15 mouse cellular contexts compared by ENCODE assay signal in the genomic region with DNA sequence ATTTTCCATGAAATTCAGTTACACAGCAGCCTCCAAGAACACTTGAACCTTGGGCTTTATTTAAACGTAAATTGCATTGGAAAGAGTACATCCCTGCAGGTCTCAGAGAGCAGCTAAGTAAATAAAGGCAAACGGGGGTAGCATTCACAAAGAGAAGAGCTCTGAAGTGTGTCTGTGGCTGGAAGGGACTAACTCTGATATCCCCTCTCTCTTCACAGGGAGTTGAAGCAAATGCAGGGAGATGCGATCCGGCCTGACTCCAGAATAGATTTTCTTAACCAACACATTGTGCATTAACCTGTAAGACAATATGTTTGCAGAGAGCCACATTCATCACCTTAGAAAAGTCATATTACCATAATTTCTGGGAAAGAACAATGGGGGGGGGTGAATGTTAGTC.
"Had no signal": no experiment of that assay in that cellular context is flagged by ENCODE, and none has a peak within 500 bp of the region (broad histone marks: within the 10 kb centered on the region; RNA-seq: fewer than 3 reads in every experiment).

No protein-coding gene starts in this region.

- H3K27ac ChIP-seq: liver, embryonic 13.5 days; lung, embryonic 15.5 days; macrophage; stomach, embryonic 15.5 days had no signal

- H3K36me3 ChIP-seq: liver, embryonic 13.5 days; lung, embryonic 15.5 days; midbrain, embryonic 12.5 days; stomach, embryonic 15.5 days had no signal

- ATAC-seq: liver, postnatal 0 days; midbrain, embryonic 16.5 days had no signal

- H3K4me3 ChIP-seq: liver, embryonic 13.5 days; lung, embryonic 15.5 days; megakaryocyte, embryonic 14.5 days; midbrain, embryonic 12.5 days; stomach, embryonic 15.5 days had no signal

- H3K9ac ChIP-seq: liver, embryonic 13.5 days; liver, postnatal 0 days; lung, embryonic 15.5 days; midbrain, embryonic 12.5 days; stomach, embryonic 15.5 days had no signal

- DNase-seq: kidney, adult 11 months; kidney, postnatal 25 days; liver; liver, embryonic 13.5 days; liver, postnatal 0 days; lung, postnatal 14 days; right cerebral cortex, postnatal 14 days; thymus, adult 2 months; thymus, postnatal 25 days had no signal

- H3K4me2 ChIP-seq: liver, embryonic 13.5 days; lung, embryonic 15.5 days; midbrain, embryonic 12.5 days; stomach, embryonic 15.5 days had no signal

- H3K4me1 ChIP-seq: liver, embryonic 13.5 days; lung, embryonic 15.5 days; megakaryocyte, embryonic 14.5 days; midbrain, embryonic 12.5 days; stomach, embryonic 15.5 days had no signal

- H3K27me3 ChIP-seq: liver, embryonic 13.5 days; lung, embryonic 15.5 days; megakaryocyte, embryonic 14.5 days; midbrain, embryonic 12.5 days; stomach, embryonic 15.5 days had no signal

- H3K9me3 ChIP-seq: liver, embryonic 13.5 days; lung, embryonic 15.5 days; midbrain, embryonic 12.5 days; stomach, embryonic 15.5 days had no signal
